Mouse (Mus musculus) CH12.LX (cell line): ENCODE measurements around the gene Cnot8.

Experiments
- BHLHE40 ChIP-seq: IDR thresholded peaks from 2 replicates; pipeline ENCODE4 v1.6.1; 2011; ENCODE audit warnings: mild to moderate bottlenecking, low read depth, low read length, improper control_type of control experiment
- CHD2 ChIP-seq: IDR thresholded peaks from 2 replicates; pipeline ENCODE4 v1.6.1; 2011; ENCODE audit warnings: low read length, improper control_type of control experiment
- CTCF ChIP-seq, 2 experiments: IDR thresholded peaks in 1 of 2; conservative IDR thresholded peaks in 1 of 2; 2 replicates each; pipeline ENCODE4 v1.5.1; 2011 to 2012; ENCODE audit warnings: low read depth in 2 of 2, low read length in 2 of 2, improper control_type of control experiment in 1 of 2, inconsistent platforms in 1 of 2, mild to moderate bottlenecking in 1 of 2, moderate library complexity in 1 of 2
- E2F4 ChIP-seq: IDR thresholded peaks from 2 replicates; pipeline ENCODE4 v1.6.1; 2011; ENCODE audit warnings: low read depth, low read length, improper control_type of control experiment; ENCODE audit not compliant: insufficient replicate concordance
- EP300 ChIP-seq: IDR thresholded peaks from 2 replicates; pipeline ENCODE4 v1.6.1; 2011; ENCODE audit warnings: low read length, improper control_type of control experiment
- IRF4 ChIP-seq: IDR thresholded peaks from 2 replicates; pipeline ENCODE4 v1.6.1; 2014; ENCODE audit warnings: low read depth, mild to moderate bottlenecking, inconsistent platforms, low read length, improper control_type of control experiment
- JUND ChIP-seq: conservative IDR thresholded peaks from 2 replicates; pipeline ENCODE4 v1.6.1; 2011; ENCODE audit warnings: low read depth, low read length, improper control_type of control experiment
- POLR2A ChIP-seq: IDR thresholded peaks from 2 replicates; pipeline ENCODE4 v1.6.1; 2011; ENCODE audit warnings: low read depth, mild to moderate bottlenecking, improper control_type of control experiment, low read length
- TBP ChIP-seq: conservative IDR thresholded peaks from 2 replicates; pipeline ENCODE4 v1.6.1; 2011; ENCODE audit warnings: low read depth, low read length, improper control_type of control experiment
- TCF12 ChIP-seq: IDR thresholded peaks from 2 replicates; pipeline ENCODE4 v1.6.1; 2014; ENCODE audit warnings: low read depth, mild to moderate bottlenecking, inconsistent platforms, low read length, improper control_type of control experiment
- UBTF ChIP-seq: IDR thresholded peaks from 2 replicates; pipeline ENCODE4 v1.6.1; 2012; ENCODE audit warnings: low read depth, mild to moderate bottlenecking, inconsistent platforms, low read length, improper control_type of control experiment, moderate library complexity
- ZC3H11A ChIP-seq: IDR thresholded peaks from 2 replicates; pipeline ENCODE4 v1.6.1; 2012; ENCODE audit warnings: low read depth, mild to moderate bottlenecking, inconsistent platforms, low read length, improper control_type of control experiment

- TF ChIP-seq POLR2A (no peak), EP300 (no peak), CTCF (conservative IDR thresholded peaks at IDR 0.05 in 1 of 2, IDR thresholded peaks at IDR 0.05 in 1 of 2; ENCODE audit: low read depth in 2 of 2, low read length in 2 of 2) (peak; percentile 33 to 64; a peak in 2 of 4 replicates), TBP (no peak), BHLHE40 (no peak), TCF12 (no peak), ZC3H11A (no peak), JUND (no peak), CHD2 (no peak), E2F4 (no peak), UBTF (no peak), IRF4 (no peak)
Measured at GRCm38 (mm10) chr11:58165072-58165471, 61.1 kb downstream of the Cnot8 start.
